Mouse (Mus musculus): ENCODE results near the gene Mrps14. TPM values are rescaled to one million over a fixed set of nuclear protein-coding genes. Genes with fewer than 3 reads are reported as not detected.

Gene Mrps14
- polyA plus RNA-seq, 1 experiment from 2014 or later: 235 TPM

DNA sequence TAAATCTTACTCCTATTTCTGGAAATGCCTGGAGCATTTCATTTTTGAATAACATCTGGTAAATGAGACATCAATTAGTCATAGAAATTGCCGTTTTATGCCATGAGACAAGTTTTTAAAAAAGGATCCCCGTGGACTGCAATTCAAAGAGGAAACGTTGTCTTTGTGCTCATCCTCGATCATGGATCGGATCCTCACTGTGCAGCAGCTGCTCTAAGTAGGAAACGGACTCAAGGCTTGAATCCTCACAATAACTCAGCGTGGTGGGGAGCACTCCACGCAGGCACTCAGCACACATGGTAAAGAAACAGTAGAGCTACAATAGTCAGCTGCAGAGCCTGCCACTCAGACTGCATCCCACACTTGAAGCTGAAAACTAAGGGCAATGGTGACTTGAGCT lies 18.1 kb upstream of the Mrps14 start:
- ATAC-seq (replicated peaks; ENCODE audit: low FRiP score) (no peak), DNase-seq (ENCODE audit: low spot score) (no peak)
- Histone ChIP-seq H3K4me3 (ENCODE audit: low read depth, low read length) (no peak overlapping the region), H3K9me3 (ENCODE audit: control insufficient read depth, low read length) (no peaks in the 10 kb centered on the region), H3K27ac (ENCODE audit: low read depth, low read length) (no peak overlapping the region), H3K4me1 (replicated peaks; ENCODE audit: control insufficient read depth, insufficient read depth, low read length) (no peaks in the 10 kb centered on the region), H3K36me3 (ENCODE audit: control insufficient read depth, insufficient read depth, low read length) (no peaks in the 10 kb centered on the region), H3K4me2 (ENCODE audit: low read depth, low read length, severe bottlenecking) (no peak overlapping the region), H3K27me3 (ENCODE audit: control insufficient read depth, insufficient read depth, low read length) (no peaks in the 10 kb centered on the region), H3K9ac (ENCODE audit: low read length) (no peak overlapping the region)
- WGBS: 74% methylated on average over 8 of the region's 8 CpGs

DNA sequence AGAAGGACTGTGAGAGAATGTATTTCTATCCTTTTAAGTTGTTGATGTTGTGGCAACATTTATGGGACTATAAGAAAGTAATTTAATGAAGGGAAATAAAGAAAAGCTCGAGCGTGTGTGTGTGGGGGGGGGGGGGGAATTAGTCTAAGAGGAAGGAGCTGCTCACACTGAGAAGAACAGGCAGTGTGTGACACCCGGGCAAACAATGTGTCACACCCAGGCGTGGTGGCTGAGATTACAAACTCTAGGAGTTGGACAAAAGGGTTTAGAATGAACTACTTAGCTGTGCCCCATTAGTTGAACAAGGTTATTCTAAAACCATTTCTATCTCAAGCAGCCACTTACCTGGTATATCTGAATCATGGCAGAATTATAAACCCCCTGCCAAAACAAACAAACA lies 13.8 kb upstream of the Mrps14 start:
- Histone ChIP-seq H3K9me3 (ENCODE audit: control insufficient read depth, low read length) (no peaks in the 10 kb centered on the region), H3K9ac (ENCODE audit: low read length) (no peak overlapping the region), H3K27me3 (ENCODE audit: control insufficient read depth, insufficient read depth, low read length) (no peaks in the 10 kb centered on the region), H3K4me3 (ENCODE audit: low read depth, low read length) (no peak overlapping the region), H3K27ac (ENCODE audit: low read depth, low read length) (no peak overlapping the region), H3K4me2 (ENCODE audit: low read depth, low read length, severe bottlenecking) (no peak overlapping the region), H3K36me3 (ENCODE audit: control insufficient read depth, insufficient read depth, low read length) (no peaks in the 10 kb centered on the region), H3K4me1 (replicated peaks; ENCODE audit: control insufficient read depth, insufficient read depth, low read length) (no peaks in the 10 kb centered on the region)
- no peak for ATAC-seq (replicated peaks; ENCODE audit: low FRiP score)
- WGBS: 72% methylated on average over 4 of the region's 4 CpGs
- DNase-seq (ENCODE audit: low spot score): no peak

DNA sequence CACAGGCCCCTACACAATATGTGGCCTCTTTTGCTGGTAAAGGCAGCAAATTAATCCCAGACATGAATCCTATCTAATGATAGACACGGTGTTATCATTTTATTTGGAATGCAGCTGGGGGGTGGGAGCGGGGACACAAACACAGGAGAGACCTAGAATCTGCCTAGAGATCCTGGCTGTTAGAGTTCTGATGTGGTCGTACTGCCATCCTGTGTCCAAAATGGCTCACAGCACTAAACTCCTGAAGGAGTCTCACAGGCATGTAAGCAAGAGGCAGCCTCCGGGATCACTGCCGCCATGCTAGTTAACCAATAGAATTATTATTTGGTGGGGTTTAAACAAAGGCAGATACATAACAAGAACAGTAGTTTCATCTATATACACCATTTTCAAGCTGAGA lies 10.5 kb upstream of the Mrps14 start:
- peak; percentile 67 for DNase-seq (ENCODE audit: low spot score)
- 20% methylated on average over 5 of the region's 5 CpGs for WGBS
- no peaks in the 10 kb centered on the region for H3K4me1 ChIP-seq (replicated peaks; ENCODE audit: control insufficient read depth, insufficient read depth, low read length)
- H3K9me3 ChIP-seq (ENCODE audit: control insufficient read depth, low read length): no peaks in the 10 kb centered on the region
- peak; percentile 82 for ATAC-seq (replicated peaks; ENCODE audit: low FRiP score)
- no peak overlapping the region for H3K9ac ChIP-seq (ENCODE audit: low read length)
- no peaks in the 10 kb centered on the region for H3K36me3 ChIP-seq (ENCODE audit: control insufficient read depth, insufficient read depth, low read length)
- no peak overlapping the region for H3K4me2 ChIP-seq (ENCODE audit: low read depth, low read length, severe bottlenecking)
- H3K27ac ChIP-seq (ENCODE audit: low read depth, low read length): no peak overlapping the region
- no peak overlapping the region for H3K4me3 ChIP-seq (ENCODE audit: low read depth, low read length)
- no peaks in the 10 kb centered on the region for H3K27me3 ChIP-seq (ENCODE audit: control insufficient read depth, insufficient read depth, low read length)

DNA sequence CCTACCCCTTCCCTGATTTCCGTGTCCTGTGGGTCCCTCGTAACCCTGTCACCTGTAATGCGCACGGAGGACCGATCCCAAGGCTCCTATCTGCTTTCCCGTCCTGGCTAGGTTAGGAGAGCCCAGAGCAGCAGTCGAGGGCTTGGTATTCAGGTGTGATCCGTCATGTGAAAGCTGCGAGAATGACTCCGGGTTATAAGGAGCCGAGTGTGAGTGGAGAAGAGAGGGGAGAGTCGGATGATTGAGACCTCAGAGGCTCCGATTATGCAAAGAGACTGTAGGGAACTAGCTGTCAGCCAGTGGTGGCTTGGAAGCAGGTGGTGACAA lies 285 bp downstream of the Mrps14 start:
- Histone ChIP-seq H3K4me3 (ENCODE audit: low read depth, low read length) (peak overlapping the region; percentile 83), H3K9me3 (ENCODE audit: control insufficient read depth, low read length) (no peaks in the 10 kb centered on the region), H3K4me1 (replicated peaks; ENCODE audit: control insufficient read depth, insufficient read depth, low read length) (no peaks in the 10 kb centered on the region; the same call in 1 of the 2 replicates), H3K27me3 (ENCODE audit: control insufficient read depth, insufficient read depth, low read length) (no peaks in the 10 kb centered on the region), H3K9ac (ENCODE audit: low read length) (peak overlapping the region; percentile 85), H3K4me2 (ENCODE audit: low read depth, low read length, severe bottlenecking) (peak overlapping the region; percentile 75), H3K27ac (ENCODE audit: low read depth, low read length) (peak overlapping the region; percentile 31; the same call in 1 of the 2 replicates), H3K36me3 (ENCODE audit: control insufficient read depth, insufficient read depth, low read length) (no peaks in the 10 kb centered on the region; the same call in 1 of the 2 replicates)
- ATAC-seq (replicated peaks; ENCODE audit: low FRiP score) (no peak), DNase-seq (ENCODE audit: low spot score) (no peak)
- under 1% methylated on average over 13 of the region's 13 CpGs for WGBS

DNA sequence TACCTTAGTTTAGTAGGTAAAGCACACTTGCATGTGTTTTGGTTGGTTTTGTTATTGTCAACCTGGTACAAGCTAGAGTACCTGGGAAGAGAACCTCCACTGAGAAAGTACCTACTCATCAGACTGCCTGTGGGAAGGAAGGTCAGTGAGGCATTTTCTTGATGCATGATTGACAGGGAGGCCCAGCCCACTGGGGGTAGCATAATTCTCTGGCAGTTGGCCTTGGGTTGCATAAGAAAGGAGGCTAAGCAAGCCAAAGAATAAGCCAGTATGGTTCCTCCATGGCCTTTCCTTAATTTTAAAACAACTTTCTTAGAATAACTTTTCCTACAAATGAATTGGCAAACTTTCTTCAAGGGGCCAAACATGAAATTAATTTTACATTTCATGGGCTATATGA lies 10.5 kb downstream of the Mrps14 start:
- Histone ChIP-seq H3K36me3 (ENCODE audit: control insufficient read depth, insufficient read depth, low read length) (peaks cover 10% of the 10 kb centered on the region), H3K9me3 (ENCODE audit: control insufficient read depth, low read length) (no peaks in the 10 kb centered on the region)
- ATAC-seq (replicated peaks; ENCODE audit: low FRiP score): no peak

DNA sequence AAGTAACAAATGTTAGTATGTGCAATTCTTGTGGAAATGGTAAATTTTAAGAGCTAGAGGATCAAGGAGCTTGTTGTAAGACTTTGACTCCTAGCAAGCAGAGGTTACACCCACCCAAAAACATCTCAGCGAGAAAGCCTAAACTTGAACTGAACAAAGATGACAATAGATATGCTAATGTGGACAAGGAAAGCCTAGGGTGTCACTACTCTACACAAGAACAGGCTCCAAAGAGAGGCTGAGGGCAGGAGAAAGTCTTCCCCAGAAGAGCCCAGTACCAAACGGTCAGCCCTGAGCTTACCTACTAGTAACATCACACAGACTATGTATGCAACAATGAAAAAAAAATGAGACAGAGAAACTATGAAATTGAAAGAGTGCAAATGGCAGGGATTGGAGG lies 14.8 kb downstream of the Mrps14 start:
- Histone ChIP-seq H3K4me3 (ENCODE audit: low read depth, low read length) (no peak overlapping the region), H3K4me2 (ENCODE audit: low read depth, low read length, severe bottlenecking) (0 out of 2 replicates have a peak overlapping the region, but pooled peaks have one; percentile 24)

More for the DNA sequence above, 10.5 kb downstream of the Mrps14 start:
- Histone ChIP-seq H3K4me2 (ENCODE audit: low read depth, low read length, severe bottlenecking) (no peak overlapping the region), H3K4me3 (ENCODE audit: low read depth, low read length) (no peak overlapping the region), H3K27ac (ENCODE audit: low read depth, low read length) (no peak overlapping the region), H3K4me1 (replicated peaks; ENCODE audit: control insufficient read depth, insufficient read depth, low read length) (peaks cover 3% of the 10 kb centered on the region; the same call in 1 of the 2 replicates), H3K9ac (ENCODE audit: low read length) (no peak overlapping the region), H3K27me3 (ENCODE audit: control insufficient read depth, insufficient read depth, low read length) (no peaks in the 10 kb centered on the region)
- no peak for DNase-seq (ENCODE audit: low spot score)

DNA sequence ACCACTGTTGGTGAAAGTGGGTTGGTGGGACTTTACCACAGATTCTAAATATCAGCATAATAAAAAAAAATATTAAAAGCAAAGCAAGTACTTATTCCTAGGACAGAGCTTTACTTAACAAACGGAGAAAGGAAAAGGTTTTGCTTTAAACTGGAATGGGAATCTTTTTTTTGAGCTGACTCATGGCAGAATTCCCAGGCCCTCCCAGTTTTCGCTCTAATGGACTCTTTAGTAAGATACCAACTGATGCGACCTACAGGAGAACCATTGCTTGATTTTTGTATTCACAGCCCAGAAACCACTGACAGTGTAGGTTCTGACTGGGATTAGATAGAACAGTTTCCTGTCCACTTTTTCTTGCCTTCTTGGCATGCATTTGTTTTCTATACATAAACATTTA lies 15.6 kb downstream of the Mrps14 start:
- Histone ChIP-seq H3K9me3 (ENCODE audit: control insufficient read depth, low read length) (no peaks in the 10 kb centered on the region), H3K36me3 (ENCODE audit: control insufficient read depth, insufficient read depth, low read length) (peaks cover 6% of the 10 kb centered on the region), H3K27ac (ENCODE audit: low read depth, low read length) (no peak overlapping the region), H3K4me2 (ENCODE audit: low read depth, low read length, severe bottlenecking) (peak overlapping the region; percentile 51), H3K27me3 (ENCODE audit: control insufficient read depth, insufficient read depth, low read length) (no peaks in the 10 kb centered on the region), H3K4me3 (ENCODE audit: low read depth, low read length) (peak overlapping the region; percentile 81), H3K9ac (ENCODE audit: low read length) (no peak overlapping the region), H3K4me1 (replicated peaks; ENCODE audit: control insufficient read depth, insufficient read depth, low read length) (peaks cover 6% of the 10 kb centered on the region; the same call in 1 of the 2 replicates)
- ATAC-seq (replicated peaks; ENCODE audit: low FRiP score) (no peak), DNase-seq (ENCODE audit: low spot score) (no peak)
- 70% methylated on average over 3 of the region's 3 CpGs for WGBS

More for the DNA sequence above, 14.8 kb downstream of the Mrps14 start:
- ATAC-seq (replicated peaks; ENCODE audit: low FRiP score): no peak
- DNase-seq (ENCODE audit: low spot score): no peak
- WGBS: 50% methylated on average over 2 of the region's 2 CpGs
- Histone ChIP-seq H3K9ac (ENCODE audit: low read length) (no peak overlapping the region), H3K4me1 (replicated peaks; ENCODE audit: control insufficient read depth, insufficient read depth, low read length) (peaks cover 6% of the 10 kb centered on the region; the same call in 1 of the 2 replicates), H3K9me3 (ENCODE audit: control insufficient read depth, low read length) (no peaks in the 10 kb centered on the region), H3K27ac (ENCODE audit: low read depth, low read length) (no peak overlapping the region), H3K36me3 (ENCODE audit: control insufficient read depth, insufficient read depth, low read length) (peaks cover 6% of the 10 kb centered on the region), H3K27me3 (ENCODE audit: control insufficient read depth, insufficient read depth, low read length) (no peaks in the 10 kb centered on the region)

DNA sequence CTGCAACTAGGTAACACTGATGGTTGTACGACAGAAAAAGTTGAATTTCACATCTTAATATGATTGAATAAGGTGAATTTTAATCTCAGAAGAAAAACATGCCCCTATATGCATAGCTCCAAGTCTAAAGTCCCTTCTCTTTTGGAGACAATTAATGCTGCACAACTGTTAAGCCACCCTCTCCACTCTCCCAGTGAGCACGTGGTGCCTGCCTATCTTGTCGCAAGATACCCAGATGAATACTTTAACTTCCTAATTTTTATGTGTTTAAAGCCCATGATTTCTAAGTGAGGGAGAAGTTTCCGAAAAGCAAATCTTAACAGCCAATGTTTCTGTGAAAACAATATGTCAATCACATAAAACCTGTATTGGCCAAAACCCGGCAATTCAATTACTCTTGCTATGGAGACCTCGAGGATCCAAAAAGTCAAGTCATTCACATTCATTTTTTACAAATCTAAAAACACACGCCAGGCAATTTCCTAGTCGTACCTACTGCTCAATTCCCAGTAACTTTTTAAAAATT lies 16.6 kb downstream of the Mrps14 start:
- no peaks in the 10 kb centered on the region for H3K9me3 ChIP-seq (ENCODE audit: control insufficient read depth, low read length)
- peak overlapping the region; percentile 91 for H3K9ac ChIP-seq (ENCODE audit: low read length)
- ATAC-seq (replicated peaks; ENCODE audit: low FRiP score): no peak
- H3K27me3 ChIP-seq (ENCODE audit: control insufficient read depth, insufficient read depth, low read length): no peaks in the 10 kb centered on the region
- H3K36me3 ChIP-seq (ENCODE audit: control insufficient read depth, insufficient read depth, low read length): peaks cover under 1% of the 10 kb centered on the region; the same call in 1 of the 2 replicates
- DNase-seq (ENCODE audit: low spot score): no peak
- peak overlapping the region; percentile 81 for H3K4me3 ChIP-seq (ENCODE audit: low read depth, low read length)
- 3% methylated on average over 8 of the region's 8 CpGs for WGBS
- H3K4me2 ChIP-seq (ENCODE audit: low read depth, low read length, severe bottlenecking): peak overlapping the region; percentile 51
- H3K4me1 ChIP-seq (replicated peaks; ENCODE audit: control insufficient read depth, insufficient read depth, low read length): peaks cover 6% of the 10 kb centered on the region; the same call in 1 of the 2 replicates
- no peak overlapping the region for H3K27ac ChIP-seq (ENCODE audit: low read depth, low read length)

DNA sequence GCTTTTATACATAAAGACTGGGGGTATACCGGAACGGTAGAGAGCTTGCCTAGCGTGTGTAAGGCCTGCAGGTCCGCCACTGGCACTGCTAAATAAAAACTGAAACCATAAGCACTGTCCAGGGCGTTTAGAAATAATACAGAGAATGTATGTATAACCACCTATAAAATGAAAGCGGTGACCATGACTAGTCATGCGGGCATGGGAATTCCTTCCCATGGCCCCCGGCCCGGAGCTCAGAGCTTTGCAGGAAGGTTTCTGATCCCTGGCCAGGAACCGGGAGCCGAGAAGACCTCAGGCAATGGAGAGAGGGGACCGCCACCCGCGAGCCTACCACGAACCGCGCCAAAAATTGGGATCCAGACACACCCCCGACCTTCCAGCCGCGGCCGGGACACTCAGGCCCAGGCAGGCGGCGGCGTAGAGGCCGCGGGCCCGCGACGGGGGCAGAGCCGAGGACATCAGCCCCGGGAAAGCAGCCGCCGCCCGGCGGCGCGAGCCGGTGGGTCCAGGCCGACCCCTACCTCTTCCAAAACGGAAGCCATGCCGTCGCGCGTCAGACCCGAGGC lies 17.2 kb downstream of the Mrps14 start:
- Histone ChIP-seq H3K9me3 (ENCODE audit: control insufficient read depth, low read length) (no peaks in the 10 kb centered on the region), H3K4me2 (ENCODE audit: low read depth, low read length, severe bottlenecking) (peak overlapping the region; percentile 51), H3K9ac (ENCODE audit: low read length) (peak overlapping the region; percentile 91), H3K4me1 (replicated peaks; ENCODE audit: control insufficient read depth, insufficient read depth, low read length) (peaks cover 6% of the 10 kb centered on the region; the same call in 1 of the 2 replicates), H3K36me3 (ENCODE audit: control insufficient read depth, insufficient read depth, low read length) (no peaks in the 10 kb centered on the region), H3K4me3 (ENCODE audit: low read depth, low read length) (peak overlapping the region; percentile 81), H3K27me3 (ENCODE audit: control insufficient read depth, insufficient read depth, low read length) (no peaks in the 10 kb centered on the region), H3K27ac (ENCODE audit: low read depth, low read length) (peak overlapping the region; percentile 99)
- 1% methylated on average over 38 of the region's 45 CpGs for WGBS
- no peak for DNase-seq (ENCODE audit: low spot score)
- peak; percentile 79 for ATAC-seq (replicated peaks; ENCODE audit: low FRiP score)
